Comparison of ENCODE assay signal across 9 mouse cellular contexts in genomic region chr17:35263523-35263883, GRCm38 (mm10). TPM values are rescaled to one million over a fixed set of nuclear protein-coding genes. Genes with fewer than 3 reads are reported as not detected.
DNase-seq lines count a peak whose midpoint lies in the region; ATAC-seq and TF ChIP-seq lines count a peak whose summit lies in the region.
"Had no signal": no experiment of that assay in that cellular context is flagged by ENCODE, and none has a peak within 500 bp of the region (broad histone marks: within the 10 kb centered on the region; RNA-seq: fewer than 3 reads in every experiment).

No protein-coding gene starts in this region.

- no peak overlapping the region for H3K27ac ChIP-seq in ES-E14 (ENCODE audit: insufficient read depth, low read depth, low read length, poor library complexity, severe bottlenecking)
- H3K27ac ChIP-seq in liver, embryonic 13.5 days = no peak overlapping the region
- no peak overlapping the region for H3K27ac ChIP-seq in stomach, embryonic 15.5 days

- H3K4me3 ChIP-seq in ES-E14 (ENCODE audit: insufficient read depth in 1 of 2, low read depth in 1 of 2, low read length in 2 of 2, poor library complexity in 1 of 2, severe bottlenecking in 1 of 2) = peak overlapping the region; percentile 67 to 87
- H3K4me3 ChIP-seq in liver, embryonic 13.5 days (replicated peaks) = peak overlapping the region; percentile 85
- H3K4me3 ChIP-seq in stomach, embryonic 15.5 days (replicated peaks) = peak overlapping the region; percentile 69

- 0 out of 2 replicates have a peak, but pooled peaks cover 5% of the 10 kb centered on the region for H3K27me3 ChIP-seq in liver, embryonic 13.5 days
- 0 out of 2 replicates have a peak, but pooled peaks cover 3% of the 10 kb centered on the region for H3K27me3 ChIP-seq in stomach, embryonic 15.5 days (replicated peaks)

- no peaks in the 10 kb centered on the region for H3K36me3 ChIP-seq in ES-E14 (ENCODE audit: control insufficient read depth, insufficient read depth, low read length, poor library complexity, severe bottlenecking)
- 0 out of 2 replicates have a peak, but pooled peaks cover 2% of the 10 kb centered on the region for H3K36me3 ChIP-seq in liver, embryonic 13.5 days
- no peaks in the 10 kb centered on the region for H3K36me3 ChIP-seq in stomach, embryonic 15.5 days

- peaks cover 0 to 7% of the 10 kb centered on the region in 2 experiments; a peak in 2 of 4 replicates for H3K4me1 ChIP-seq in ES-E14 (ENCODE audit: control insufficient read depth in 2 of 2, insufficient read depth in 2 of 2, low read length in 2 of 2, poor library complexity in 1 of 2)
- peaks cover 25% of the 10 kb centered on the region for H3K4me1 ChIP-seq in liver, embryonic 13.5 days (replicated peaks)
- peaks cover 3% of the 10 kb centered on the region; the same call in 1 of the 2 replicates for H3K4me1 ChIP-seq in stomach, embryonic 15.5 days

- peak overlapping the region; percentile 82 for H3K9ac ChIP-seq in ES-E14 (ENCODE audit: insufficient read depth, low read depth, low read length, poor library complexity, severe bottlenecking)
- H3K9ac ChIP-seq in liver, embryonic 13.5 days = peak overlapping the region; percentile 88
- peak overlapping the region; percentile 75 for H3K9ac ChIP-seq in stomach, embryonic 15.5 days

- intact Hi-C loops in heart, postnatal 36 days (cut with DNase I) = no loop called here

- peak; percentile 34 to 74 for DNase-seq in adrenal gland, adult (ENCODE audit: inconsistent age in 2 of 2, low spot score in 1 of 2)
- no peak for DNase-seq in adrenal gland, postnatal 4 days (ENCODE audit: low spot score in 2 of 2)
- no peak for DNase-seq in ES-E14 (ENCODE audit: low read depth, low spot score)
- DNase-seq in heart, postnatal 36 days = peak; percentile 30 to 34
- no peak for DNase-seq in liver, embryonic 13.5 days
- DNase-seq in ovary, postnatal 14 days (ENCODE audit: low spot score) = no peak
- DNase-seq in right cerebral cortex, postnatal 36 days (ENCODE audit: low spot score in 2 of 2) = no peak

- 1% methylated on average over 31 of the region's 31 CpGs for WGBS in liver, embryonic 13.5 days (ENCODE audit: insufficient replicate concordance)
- 2% methylated on average over 31 of the region's 31 CpGs for WGBS in stomach, embryonic 15.5 days

- no peaks in the 10 kb centered on the region for H3K9me3 ChIP-seq in ES-E14 (ENCODE audit: control insufficient read depth, insufficient read depth, low read depth, low read length)
- no peaks in the 10 kb centered on the region for H3K9me3 ChIP-seq in liver, embryonic 13.5 days (replicated peaks)
- H3K9me3 ChIP-seq in stomach, embryonic 15.5 days = no peaks in the 10 kb centered on the region

- in situ Hi-C loops in ES-E14 (cut with MboI; ENCODE audit: low sequenced_read_pairs in 2 of 2, unreplicated experiment in 2 of 2) = no loop called here

- H3K4me2 ChIP-seq in liver, embryonic 13.5 days = peak overlapping the region; percentile 100
- H3K4me2 ChIP-seq in stomach, embryonic 15.5 days = peak overlapping the region; percentile 99

- ATAC-seq in liver, embryonic 13.5 days (ENCODE audit: low read depth) = peak; percentile 28
- peak; percentile 27 for ATAC-seq in stomach, embryonic 15.5 days (ENCODE audit: insufficient read depth, low FRiP score, low read depth)

TF ChIP-seq in ES-E14, 5 proteins besides CTCF, POLR2A, EP300 and RAD21:
- no peak for TF ChIP-seq MAFK (IDR thresholded peaks at IDR 0.05; ENCODE audit: insufficient read depth, low read depth, low read length)

RNA-seq across cellular contexts. Expression of gene H2-D1, which starts 1.0 kb away (rescaled TPM):
- total RNA-seq in adrenal gland, postnatal 4 days (2021) = 10 to 100 TPM; 78.4 to 82.3 TPM
- total RNA-seq in ES-E14 (2012; rRNA removed) = 30.1 and 44.9 TPM in 2 replicates
- total RNA-seq in heart, postnatal 36 days (2021) = 100 to 1,000 TPM in 1 of 2 experiments, 10 to 100 TPM in 1; 87.6 to 133 TPM
- polyA plus RNA-seq in liver, embryonic 13.5 days (2015; fragmentation: Nextera tagmentation; extraction: Ambion mirVana) = 74.5 and 77.7 TPM in 2 replicates
- polyA plus RNA-seq in stomach, embryonic 15.5 days (2015; fragmentation: Nextera tagmentation; extraction: Ambion mirVana) = 135 and 148 TPM in 2 replicates

RNA-seq across cellular contexts. Expression of gene Ddx39b, which starts 22.0 kb away (rescaled TPM):
- 100 to 1,000 TPM; 364 to 387 TPM for total RNA-seq in adrenal gland, postnatal 4 days (2021)
- total RNA-seq in ES-E14 (2012; rRNA removed) = 316 and 414 TPM in 2 replicates
- total RNA-seq in heart, postnatal 36 days (2021) = 10 to 100 TPM; 83.3 to 97.3 TPM
- polyA plus RNA-seq in liver, embryonic 13.5 days (2015; fragmentation: Nextera tagmentation; extraction: Ambion mirVana) = 208 and 220 TPM in 2 replicates
- 361 and 392 TPM in 2 replicates for polyA plus RNA-seq in stomach, embryonic 15.5 days (2015; fragmentation: Nextera tagmentation; extraction: Ambion mirVana)

RNA-seq across cellular contexts. Expression of gene Nfkbil1, which starts 27.9 kb away (rescaled TPM):
- total RNA-seq in adrenal gland, postnatal 4 days (2021) = 10 to 100 TPM; 25.6 to 26.0 TPM
- total RNA-seq in ES-E14 (2012; rRNA removed) = 6.1 and 6.6 TPM in 2 replicates
- 1 to 10 TPM; 8.0 to 8.5 TPM for total RNA-seq in heart, postnatal 36 days (2021)
- polyA plus RNA-seq in liver, embryonic 13.5 days (2015; fragmentation: Nextera tagmentation; extraction: Ambion mirVana) = 3.9 and 4.4 TPM in 2 replicates
- 12.5 and 14.1 TPM in 2 replicates for polyA plus RNA-seq in stomach, embryonic 15.5 days (2015; fragmentation: Nextera tagmentation; extraction: Ambion mirVana)

RNA-seq across cellular contexts. Expression of gene Atp6v1g2, which starts 30.0 kb away (rescaled TPM):
- total RNA-seq in adrenal gland, postnatal 4 days (2021) = 10 to 100 TPM; 11.4 to 12.4 TPM
- total RNA-seq in ES-E14 (2012; rRNA removed) = 0.21 and 0.71 TPM in 2 replicates
- total RNA-seq in heart, postnatal 36 days (2021) = 1 to 10 TPM; 2.0 to 2.6 TPM
- polyA plus RNA-seq in liver, embryonic 13.5 days (2015; fragmentation: Nextera tagmentation; extraction: Ambion mirVana) = 0.76 and 1.3 TPM in 2 replicates
- 5.1 and 5.9 TPM in 2 replicates for polyA plus RNA-seq in stomach, embryonic 15.5 days (2015; fragmentation: Nextera tagmentation; extraction: Ambion mirVana)

RNA-seq across cellular contexts. Expression of gene Gm16181, which starts 42.9 kb away (rescaled TPM):
- total RNA-seq in adrenal gland, postnatal 4 days (2021) = not detected
- total RNA-seq in ES-E14 (2012; rRNA removed) = not detected in 2 replicates
- total RNA-seq in heart, postnatal 36 days (2021) = not detected
- 0.36 TPM in 1 of 2 replicates, not detected in the other for polyA plus RNA-seq in liver, embryonic 13.5 days (2015; fragmentation: Nextera tagmentation; extraction: Ambion mirVana)
- polyA plus RNA-seq in stomach, embryonic 15.5 days (2015; fragmentation: Nextera tagmentation; extraction: Ambion mirVana) = 0.86 TPM in 1 of 2 replicates, not detected in the other
- polyA plus RNA-seq: C2C12 had no signal

Comparison
In these comparisons a context has a peak if more than half of its experiments do, and no peak if none do; other contexts are left out.
1. DNase-seq: peak in adrenal gland, adult (2 of 2) and heart, postnatal 36 days (2 of 2); none in adrenal gland, postnatal 4 days (0 of 2), ES-E14 (single experiment), liver, embryonic 13.5 days (single experiment), ovary, postnatal 14 days (single experiment) and right cerebral cortex, postnatal 36 days (0 of 2).
2. Peak in every context shown above with its lines, with median percentiles within 50 percentile points of each other: H3K4me3 ChIP-seq and H3K9ac ChIP-seq.